7 mouse cellular contexts compared by ENCODE assay signal in the genomic region with DNA sequence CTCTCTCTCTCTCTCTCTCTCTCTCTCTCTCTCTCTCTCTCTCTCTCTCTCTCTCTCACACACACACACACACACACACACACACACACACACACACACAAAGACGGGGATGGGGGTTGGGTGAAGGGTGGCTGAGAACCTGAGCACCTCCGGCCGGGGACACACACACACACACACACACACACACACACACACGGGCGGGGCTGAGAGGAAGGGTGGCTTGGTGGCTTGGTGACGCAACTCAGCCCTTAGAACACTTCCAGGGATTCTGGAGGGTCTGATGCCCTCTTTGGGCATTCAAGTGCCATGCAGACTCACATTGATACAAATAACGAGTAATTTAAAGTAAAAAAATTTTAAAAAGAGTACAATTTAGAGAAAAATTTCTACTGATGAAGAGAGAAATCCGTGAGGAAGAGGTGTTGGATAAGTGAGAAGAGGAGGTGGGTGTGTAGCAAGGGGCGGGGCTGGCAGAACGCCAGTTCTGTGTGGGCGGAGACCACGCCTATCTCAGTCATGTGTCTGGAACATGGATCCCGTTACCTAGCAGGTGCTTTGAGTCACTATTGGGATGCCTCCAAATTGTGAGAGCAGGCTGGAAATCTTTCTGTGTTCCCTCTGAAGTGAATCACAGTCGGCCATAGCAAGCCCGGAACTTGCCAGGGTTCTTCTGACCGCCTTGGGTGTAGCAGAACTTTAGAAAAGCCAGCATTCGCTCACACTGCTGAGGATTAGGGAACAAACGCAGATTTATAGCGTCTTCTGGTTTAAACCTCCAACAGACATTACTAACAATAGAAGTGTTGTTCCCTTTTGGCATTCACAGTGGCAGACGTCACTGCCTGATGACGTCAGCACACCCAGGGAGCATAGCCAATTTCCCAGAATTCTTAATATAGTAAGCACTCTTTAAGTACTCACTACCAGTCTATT. TPM values are rescaled to one million over a fixed set of nuclear protein-coding genes. Genes with fewer than 3 reads are reported as not detected.
DNase-seq lines count a peak whose midpoint lies in the region; ATAC-seq lines count a peak whose summit lies in the region.

No protein-coding gene starts in this region.

- ATAC-seq in hindbrain, embryonic 13.5 days (ENCODE audit: low FRiP score), result peak; percentile 82

- H3K9ac ChIP-seq in hindbrain, embryonic 13.5 days, result no peak overlapping the region

- WGBS in hindbrain, embryonic 13.5 days, result 26% methylated on average over 21 of the region's 21 CpGs

- no peaks in the 10 kb centered on the region for H3K9me3 ChIP-seq in hindbrain, embryonic 13.5 days

- no peak overlapping the region for H3K27ac ChIP-seq in hindbrain, embryonic 13.5 days

- H3K27me3 ChIP-seq in hindbrain, embryonic 13.5 days, result peaks cover 10% of the 10 kb centered on the region; the same call in 1 of the 2 replicates

- peak overlapping the region; percentile 27 for H3K4me3 ChIP-seq in hindbrain, embryonic 13.5 days

- no peaks in the 10 kb centered on the region for H3K36me3 ChIP-seq in hindbrain, embryonic 13.5 days

- peak overlapping the region; percentile 40 for H3K4me2 ChIP-seq in hindbrain, embryonic 13.5 days

- peak; percentile 86 for DNase-seq in R1 (ENCODE audit: low read depth, low spot score)
- peak; percentile 46 for DNase-seq in cerebellum, adult 8-10 months
- peak; percentile 82 to 84 for DNase-seq in frontal cortex, postnatal 36 days (ENCODE audit: low spot score in 2 of 2)
- DNase-seq in layer of hippocampus, postnatal 14 days (ENCODE audit: low spot score in 2 of 2), result peak; percentile 70 to 80
- peak; percentile 81 for DNase-seq in lung, postnatal 10 days
- peak; percentile 21 for DNase-seq in retina, postnatal 7 days (ENCODE audit: low read depth, low spot score)

- H3K4me1 ChIP-seq in hindbrain, embryonic 13.5 days (replicated peaks), result peaks cover 7% of the 10 kb centered on the region; the same call in 1 of the 2 replicates

RNA-seq across cellular contexts. Expression of a gene that starts 12.2 kb away (rescaled TPM):
- 7.8 and 9.4 TPM in 2 replicates for polyA plus RNA-seq in hindbrain, embryonic 13.5 days (2015; fragmentation: Nextera tagmentation; extraction: Ambion mirVana)
- total RNA-seq in layer of hippocampus, postnatal 14 days (2021), result 10 to 100 TPM; 10.4 to 11.3 TPM

RNA-seq across cellular contexts. Expression of a gene that starts 17.4 kb away (rescaled TPM):
- polyA plus RNA-seq in hindbrain, embryonic 13.5 days (2015; fragmentation: Nextera tagmentation; extraction: Ambion mirVana), result 0.13 TPM in 1 of 2 replicates, not detected in the other
- not detected for total RNA-seq in layer of hippocampus, postnatal 14 days (2021)

RNA-seq across cellular contexts. Expression of a gene that starts 32.1 kb away (rescaled TPM):
- polyA plus RNA-seq in hindbrain, embryonic 13.5 days (2015; fragmentation: Nextera tagmentation; extraction: Ambion mirVana), result not detected in 2 replicates
- not detected for total RNA-seq in layer of hippocampus, postnatal 14 days (2021)

RNA-seq across cellular contexts. Expression of a gene that starts 45.4 kb away (rescaled TPM):
- polyA plus RNA-seq in hindbrain, embryonic 13.5 days (2015; fragmentation: Nextera tagmentation; extraction: Ambion mirVana), result not detected in 2 replicates
- not detected for total RNA-seq in layer of hippocampus, postnatal 14 days (2021)

RNA-seq across cellular contexts. Expression of a gene that starts 58.1 kb away (rescaled TPM):
- polyA plus RNA-seq in hindbrain, embryonic 13.5 days (2015; fragmentation: Nextera tagmentation; extraction: Ambion mirVana), result not detected in 2 replicates
- not detected for total RNA-seq in layer of hippocampus, postnatal 14 days (2021)

Comparison
In these comparisons a context has a peak if more than half of its experiments do, and no peak if none do; other contexts are left out.
1. DNase-seq: peak in every context shown above with its lines; median percentile 86 in R1; 83 in frontal cortex, postnatal 36 days; 81 in lung, postnatal 10 days; 75 in layer of hippocampus, postnatal 14 days; 46 in cerebellum, adult 8-10 months; 21 in retina, postnatal 7 days.